Mouse (Mus musculus) MEL (cell line): ENCODE measurements around the gene Eml5.

Experiments
- CTCF ChIP-seq, 3 experiments: IDR thresholded peaks in 2 of 3; conservative IDR thresholded peaks in 1 of 3; 2 replicates each; pipeline ENCODE4 v1.5.1; 2011 to 2012; ENCODE audit warnings: low read length in 3 of 3, low read depth in 2 of 3, mild to moderate bottlenecking in 2 of 3, improper control_type of control experiment in 1 of 3, inconsistent platforms in 1 of 3, mixed read lengths in 1 of 3, moderate library complexity in 1 of 3; ENCODE audit not compliant: control insufficient read depth in 1 of 3, insufficient read depth in 1 of 3, poor library complexity in 1 of 3, severe bottlenecking in 1 of 3
- POLR2A ChIP-seq, 2 experiments: IDR thresholded peaks; 2 replicates each; pipeline ENCODE4 v1.6.1; 2011 to 2012; ENCODE audit warnings: low read length in 2 of 2, mild to moderate bottlenecking in 2 of 2, control low read depth in 1 of 2, improper control_type of control experiment in 1 of 2, low read depth in 1 of 2, moderate library complexity in 1 of 2; ENCODE audit not compliant: control insufficient read depth in 1 of 2, insufficient read depth in 1 of 2, poor library complexity in 1 of 2

- TF ChIP-seq CTCF (IDR thresholded peaks at IDR 0.05 in 2 of 3, conservative IDR thresholded peaks at IDR 0.05 in 1 of 3; ENCODE audit: control insufficient read depth in 1 of 3, insufficient read depth in 1 of 3, low read depth in 2 of 3, low read length in 3 of 3, poor library complexity in 1 of 3, severe bottlenecking in 1 of 3) (no peak), POLR2A (IDR thresholded peaks at IDR 0.05; ENCODE audit: control insufficient read depth in 1 of 2, insufficient read depth in 1 of 2, low read depth in 1 of 2, low read length in 2 of 2, poor library complexity in 1 of 2) (no peak)
Observed at GRCm38 (mm10) chr12:98896761-98897160, 4.5 kb downstream of the Eml5 start.
